Mouse (Mus musculus): ENCODE data around the gene Nos1. TPM values are rescaled to one million over a fixed set of nuclear protein-coding genes. Genes with fewer than 3 reads are reported as not detected.
A peak's percentile ranks its signal among the peaks of the same experiment; 100 is the strongest.

Gene Nos1
- total RNA-seq, 1 experiment from 2014 or later, result not detected

DNA sequence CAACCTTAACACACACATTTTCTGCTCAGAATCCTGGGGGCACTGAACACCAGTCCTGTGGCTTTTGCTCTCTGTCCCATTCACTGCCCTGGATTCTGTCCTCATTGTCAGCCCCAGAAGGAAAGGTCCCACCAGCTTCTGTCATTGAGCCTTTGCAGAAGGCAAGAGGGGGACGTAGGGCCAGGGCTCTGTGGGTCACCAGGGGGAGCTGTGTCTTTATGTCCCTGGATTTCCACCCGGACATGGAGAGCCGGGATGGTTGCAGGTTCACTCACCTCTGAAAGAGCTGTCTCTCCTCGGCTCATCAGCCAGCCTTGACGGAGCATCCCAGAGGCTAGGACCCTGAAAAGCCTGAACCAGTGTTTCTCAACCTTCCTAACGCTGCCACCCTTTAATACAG, 142.9 kb downstream of the Nos1 start:
- ATAC-seq (replicated peaks in 1 of 2; ENCODE audit: insufficient read depth in 1 of 2, low FRiP score in 2 of 2, low TSS enrichment in 1 of 2, low read depth in 1 of 2, poor library complexity in 2 of 2, severe bottlenecking in 2 of 2), result no peak

DNA sequence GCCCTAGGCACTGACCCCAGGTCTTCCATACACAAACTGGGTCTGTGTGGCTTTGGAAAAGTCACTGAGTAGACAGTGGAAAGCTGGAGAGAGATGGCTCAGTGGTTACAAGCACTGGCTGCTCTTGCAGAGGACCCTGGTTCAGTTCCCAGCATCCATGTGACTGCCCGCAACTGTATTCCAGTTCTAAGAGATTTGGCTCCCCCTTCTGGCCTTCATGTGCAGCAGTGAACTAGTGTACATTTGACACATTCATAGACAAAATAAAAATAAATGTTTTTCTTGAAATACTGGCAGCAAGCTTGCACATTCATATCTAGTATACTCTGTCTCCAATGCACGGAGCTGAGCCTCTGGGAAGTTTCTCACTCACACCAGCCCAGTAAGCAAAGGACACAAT, 147.7 kb downstream of the Nos1 start:
- ATAC-seq (replicated peaks in 1 of 2; ENCODE audit: insufficient read depth in 1 of 2, low FRiP score in 2 of 2, low TSS enrichment in 1 of 2, low read depth in 1 of 2, poor library complexity in 2 of 2, severe bottlenecking in 2 of 2), result no peak

GRCm38 (mm10) chr5:117932222-117932621, 151.4 kb downstream of the Nos1 start:
- no peak for ATAC-seq (replicated peaks in 1 of 2; ENCODE audit: insufficient read depth in 1 of 2, low FRiP score in 2 of 2, low TSS enrichment in 1 of 2, low read depth in 1 of 2, poor library complexity in 2 of 2, severe bottlenecking in 2 of 2)

GRCm38 (mm10) chr5:117932862-117933261, 152.0 kb downstream of the Nos1 start:
- ATAC-seq (replicated peaks in 1 of 2; ENCODE audit: insufficient read depth in 1 of 2, low FRiP score in 2 of 2, low TSS enrichment in 1 of 2, low read depth in 1 of 2, poor library complexity in 2 of 2, severe bottlenecking in 2 of 2), result peak; percentile 48 to 62; a peak in 1 of 4 replicates

- no peak for ATAC-seq (replicated peaks in 1 of 2; ENCODE audit: insufficient read depth in 1 of 2, low FRiP score in 2 of 2, low TSS enrichment in 1 of 2, low read depth in 1 of 2, poor library complexity in 2 of 2, severe bottlenecking in 2 of 2)
Observed at GRCm38 (mm10) chr5:117936346-117936745, 155.5 kb downstream of the Nos1 start.

DNA sequence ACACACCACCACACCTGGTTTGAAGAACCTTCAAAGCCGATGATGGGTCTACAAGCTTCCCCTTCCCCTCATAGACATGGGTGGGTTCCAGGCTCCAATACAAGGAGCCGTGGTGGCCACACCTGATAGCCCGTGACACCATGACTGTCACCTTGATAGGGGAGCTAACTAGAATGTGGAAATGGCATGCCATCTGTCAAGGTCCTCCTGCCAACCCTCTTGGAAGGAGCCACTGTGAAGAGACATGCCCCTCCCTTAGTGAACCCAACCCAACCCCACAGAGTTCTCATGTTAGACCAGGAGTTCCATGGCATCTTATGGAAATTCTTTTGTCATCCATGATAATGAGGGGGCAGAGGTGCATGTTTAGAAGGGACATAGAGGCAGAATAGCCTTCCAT, 156.4 kb downstream of the Nos1 start:
- no peak for ATAC-seq (replicated peaks in 1 of 2; ENCODE audit: insufficient read depth in 1 of 2, low FRiP score in 2 of 2, low TSS enrichment in 1 of 2, low read depth in 1 of 2, poor library complexity in 2 of 2, severe bottlenecking in 2 of 2)

DNA sequence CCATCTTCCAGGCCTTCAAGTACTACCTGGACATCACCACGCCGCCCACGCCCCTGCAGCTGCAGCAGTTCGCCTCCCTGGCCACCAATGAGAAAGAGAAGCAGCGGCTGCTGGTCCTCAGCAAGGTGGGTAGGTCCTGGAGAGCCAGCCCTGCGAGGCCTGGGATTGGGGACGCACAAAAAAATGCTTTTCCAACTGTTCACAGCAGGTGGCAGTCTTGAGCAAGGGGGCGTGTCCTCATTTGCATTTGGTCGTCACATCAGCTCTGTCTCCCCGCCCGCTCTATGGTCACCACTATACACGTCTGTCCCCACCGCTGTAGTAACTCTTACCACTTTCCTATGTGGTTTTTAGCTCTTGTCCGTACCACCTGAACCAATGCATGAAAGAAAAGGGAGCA, 157.3 kb downstream of the Nos1 start:
- peak; percentile 88 for ATAC-seq (replicated peaks in 1 of 2; ENCODE audit: insufficient read depth in 1 of 2, low FRiP score in 2 of 2, low TSS enrichment in 1 of 2, low read depth in 1 of 2, poor library complexity in 2 of 2, severe bottlenecking in 2 of 2)

GRCm38 (mm10) chr5:117939402-117939801, 158.6 kb downstream of the Nos1 start:
- no peak for ATAC-seq (replicated peaks in 1 of 2; ENCODE audit: insufficient read depth in 1 of 2, low FRiP score in 2 of 2, low TSS enrichment in 1 of 2, low read depth in 1 of 2, poor library complexity in 2 of 2, severe bottlenecking in 2 of 2)

DNA sequence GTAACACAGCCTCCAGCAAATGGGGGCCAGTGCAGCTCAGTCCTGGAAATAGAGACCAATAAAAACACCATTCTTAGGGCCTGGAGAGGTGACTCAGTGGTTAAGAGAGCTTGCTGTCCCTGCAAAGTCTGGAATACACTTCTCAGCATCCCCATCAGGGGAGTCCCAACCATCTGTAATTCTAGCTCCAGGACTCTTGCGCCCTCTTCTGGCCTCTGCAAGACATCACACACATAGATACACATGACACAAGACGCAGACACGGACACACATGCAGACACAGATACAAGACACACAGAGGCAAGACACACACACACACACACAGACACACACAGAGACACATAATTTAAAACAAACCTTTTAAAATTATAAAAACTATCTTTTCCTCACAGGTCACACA, 160.7 kb downstream of the Nos1 start:
- no peak for ATAC-seq (replicated peaks in 1 of 2; ENCODE audit: insufficient read depth in 1 of 2, low FRiP score in 2 of 2, low TSS enrichment in 1 of 2, low read depth in 1 of 2, poor library complexity in 2 of 2, severe bottlenecking in 2 of 2)

DNA sequence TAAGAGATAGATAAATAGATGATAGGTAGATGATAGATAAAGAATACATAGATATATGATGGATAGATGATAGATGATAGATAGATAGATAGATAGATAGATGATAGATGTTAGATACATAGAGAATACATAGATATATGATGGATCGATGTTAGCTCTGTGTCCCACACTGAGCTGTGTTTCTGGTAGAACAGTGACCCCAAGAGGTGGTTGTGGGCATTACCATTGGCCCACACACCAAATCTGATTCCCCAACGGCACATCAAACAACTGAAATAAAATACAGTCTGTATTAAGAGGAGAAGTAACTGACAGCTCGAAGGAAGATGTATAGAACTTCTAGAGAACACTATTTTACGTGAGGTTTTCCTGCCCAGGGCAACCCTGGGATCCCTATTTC, 165.8 kb downstream of the Nos1 start:
- ATAC-seq (replicated peaks in 1 of 2; ENCODE audit: insufficient read depth in 1 of 2, low FRiP score in 2 of 2, low TSS enrichment in 1 of 2, low read depth in 1 of 2, poor library complexity in 2 of 2, severe bottlenecking in 2 of 2), result peak; percentile 49 to 75; a peak in 2 of 4 replicates

DNA sequence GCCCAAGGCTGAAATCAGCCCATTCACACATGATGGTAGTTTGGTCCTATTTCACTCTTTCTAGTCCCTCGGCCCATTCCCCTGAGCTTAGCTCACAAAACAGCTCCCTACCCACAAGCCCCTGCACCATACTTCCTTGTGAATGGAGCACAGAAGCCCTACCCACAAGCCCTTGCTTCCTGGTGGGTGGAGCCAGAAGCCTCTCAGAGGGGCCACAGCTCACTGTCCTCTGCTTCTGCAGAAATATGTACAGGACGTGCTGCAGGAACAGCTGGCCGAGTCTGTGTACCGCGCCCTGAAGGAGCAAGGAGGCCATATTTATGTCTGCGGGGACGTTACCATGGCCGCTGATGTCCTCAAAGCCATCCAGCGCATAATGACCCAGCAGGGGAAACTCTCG, 168.6 kb downstream of the Nos1 start:
- ATAC-seq (replicated peaks in 1 of 2; ENCODE audit: insufficient read depth in 1 of 2, low FRiP score in 2 of 2, low TSS enrichment in 1 of 2, low read depth in 1 of 2, poor library complexity in 2 of 2, severe bottlenecking in 2 of 2), result no peak

GRCm38 (mm10) chr5:117953893-117954292, 173.1 kb downstream of the Nos1 start:
- peak; percentile 68 to 83 for ATAC-seq (replicated peaks in 1 of 2; ENCODE audit: insufficient read depth in 1 of 2, low FRiP score in 2 of 2, low TSS enrichment in 1 of 2, low read depth in 1 of 2, poor library complexity in 2 of 2, severe bottlenecking in 2 of 2)

DNA sequence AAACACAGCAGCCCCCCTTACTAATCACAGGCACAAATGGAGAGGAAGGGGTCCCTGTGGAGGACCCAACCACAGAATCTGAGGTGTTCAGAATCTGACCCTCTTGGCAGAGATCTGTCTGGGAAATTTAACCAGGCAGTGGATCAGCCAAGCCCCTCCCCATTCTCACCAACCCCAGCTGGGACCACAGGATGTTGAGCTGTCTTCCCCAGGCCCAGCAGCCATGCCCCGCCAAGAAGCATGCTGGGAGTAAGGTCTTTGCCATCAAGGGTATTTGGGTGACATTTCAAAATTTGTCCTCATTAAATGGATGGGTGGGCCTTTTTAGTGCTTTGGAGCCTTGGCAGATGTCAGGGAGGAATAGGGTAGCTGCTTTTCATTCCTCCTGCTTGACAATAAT, 173.6 kb downstream of the Nos1 start:
- ATAC-seq (replicated peaks in 1 of 2; ENCODE audit: insufficient read depth in 1 of 2, low FRiP score in 2 of 2, low TSS enrichment in 1 of 2, low read depth in 1 of 2, poor library complexity in 2 of 2, severe bottlenecking in 2 of 2), result no peak

DNA sequence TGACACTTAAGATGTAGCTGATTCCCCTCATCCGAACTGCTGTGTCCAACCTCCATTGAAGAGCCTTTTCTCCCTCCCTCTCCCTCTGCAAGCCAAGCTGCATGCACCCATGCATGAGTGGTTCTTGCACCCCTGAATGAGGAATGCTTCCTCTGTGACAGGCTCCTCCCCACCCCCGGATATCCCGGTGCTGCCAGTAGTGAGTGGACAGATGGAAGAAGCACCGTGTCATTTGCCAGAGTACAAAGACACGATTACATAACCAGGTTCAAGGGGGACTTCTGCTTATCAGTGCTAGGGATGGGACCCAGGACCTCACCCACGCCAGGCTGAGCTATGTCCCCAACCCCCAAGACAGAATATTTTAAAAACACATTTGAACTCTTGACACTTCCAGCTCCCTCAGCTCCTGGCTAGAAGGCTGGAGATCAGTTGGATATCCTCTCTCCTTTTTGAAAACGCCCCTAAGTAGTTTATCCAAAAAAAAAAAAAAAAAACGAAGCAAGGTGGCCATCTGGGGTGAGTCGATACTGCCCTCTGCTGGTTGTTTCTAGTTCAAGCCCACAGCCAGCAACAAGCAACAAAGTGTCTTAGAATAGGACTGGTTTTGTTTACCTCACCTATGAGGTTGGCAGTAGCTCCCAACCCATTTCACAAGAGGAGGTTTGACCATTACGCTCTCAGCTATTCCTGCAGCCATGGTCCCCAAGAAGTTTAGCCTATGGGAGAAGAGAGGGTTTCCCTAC, 175.0 kb downstream of the Nos1 start:
- ATAC-seq (replicated peaks in 1 of 2; ENCODE audit: insufficient read depth in 1 of 2, low FRiP score in 2 of 2, low TSS enrichment in 1 of 2, low read depth in 1 of 2, poor library complexity in 2 of 2, severe bottlenecking in 2 of 2), result no peak; a peak in 2 of 4 replicates

DNA sequence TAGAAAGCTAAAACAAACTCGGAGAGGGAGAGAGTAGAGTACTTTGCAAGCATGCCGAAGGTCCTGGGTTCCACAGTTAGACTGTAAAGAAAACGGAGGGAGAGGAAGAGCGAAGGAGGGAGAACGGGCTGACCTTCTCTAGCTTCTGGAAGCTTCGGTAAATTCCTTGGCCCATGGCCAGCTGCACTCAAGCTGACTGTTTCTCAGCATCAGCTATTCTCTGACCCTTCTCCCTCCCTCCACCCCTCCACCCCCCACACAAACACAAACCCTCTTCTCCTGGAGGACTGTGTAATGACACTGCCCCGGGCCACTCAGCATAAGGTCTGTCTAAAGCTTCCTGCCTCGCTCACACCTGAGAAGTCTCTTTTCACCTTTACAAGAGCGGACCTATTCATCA, 183.9 kb downstream of the Nos1 start:
- ATAC-seq (replicated peaks in 1 of 2; ENCODE audit: insufficient read depth in 1 of 2, low FRiP score in 2 of 2, low TSS enrichment in 1 of 2, low read depth in 1 of 2, poor library complexity in 2 of 2, severe bottlenecking in 2 of 2), result no peak

DNA sequence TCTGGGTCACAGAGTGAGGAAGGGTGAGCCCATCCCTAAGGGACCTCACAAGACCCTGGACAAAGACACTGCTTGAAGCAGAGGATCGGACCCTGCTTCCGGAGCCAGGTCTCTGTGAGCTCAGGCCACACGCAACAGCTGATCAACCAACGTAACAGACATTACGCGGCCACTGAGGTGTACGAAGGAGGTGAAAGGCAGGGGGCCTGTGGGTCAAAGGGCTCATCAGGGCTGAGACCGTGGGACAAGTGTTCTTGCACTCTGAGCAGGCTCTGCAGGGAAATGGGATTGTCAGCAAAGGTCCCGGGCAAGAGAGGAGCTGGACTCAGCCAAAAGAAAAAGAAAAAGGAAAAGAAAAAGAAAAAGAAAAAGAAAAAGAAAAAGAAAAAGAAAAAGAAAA, 186.1 kb downstream of the Nos1 start:
- no peak for ATAC-seq (replicated peaks in 1 of 2; ENCODE audit: insufficient read depth in 1 of 2, low FRiP score in 2 of 2, low TSS enrichment in 1 of 2, low read depth in 1 of 2, poor library complexity in 2 of 2, severe bottlenecking in 2 of 2)

- no peak for ATAC-seq (replicated peaks in 1 of 2; ENCODE audit: insufficient read depth in 1 of 2, low FRiP score in 2 of 2, low TSS enrichment in 1 of 2, low read depth in 1 of 2, poor library complexity in 2 of 2, severe bottlenecking in 2 of 2)
Observed at GRCm38 (mm10) chr5:117967659-117968069, 186.8 kb downstream of the Nos1 start.

GRCm38 (mm10) chr5:117969681-117970427, 189.0 kb downstream of the Nos1 start:
- ATAC-seq (replicated peaks in 1 of 2; ENCODE audit: insufficient read depth in 1 of 2, low FRiP score in 2 of 2, low TSS enrichment in 1 of 2, low read depth in 1 of 2, poor library complexity in 2 of 2, severe bottlenecking in 2 of 2), result no peak

DNA sequence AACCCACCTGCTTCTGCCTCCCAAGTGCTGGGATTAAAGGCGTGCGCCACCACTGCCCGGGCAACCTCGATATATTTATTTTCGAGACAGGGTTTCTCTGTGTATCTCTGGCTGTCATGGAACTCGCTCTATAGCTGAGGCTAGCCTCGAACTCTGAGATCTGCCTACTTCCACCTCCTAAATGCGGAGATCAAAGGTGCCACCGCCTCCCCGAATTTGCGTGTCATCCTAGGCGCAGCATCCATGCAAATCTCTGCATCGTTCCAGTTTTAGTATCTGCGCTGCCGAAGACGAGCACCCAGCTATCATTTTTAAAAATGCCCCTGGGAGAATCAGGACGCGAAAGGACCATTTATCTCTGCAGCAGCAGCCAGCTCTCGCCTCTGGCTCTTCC, 195.4 kb downstream of the Nos1 start:
- ATAC-seq (replicated peaks in 1 of 2; ENCODE audit: insufficient read depth in 1 of 2, low FRiP score in 2 of 2, low TSS enrichment in 1 of 2, low read depth in 1 of 2, poor library complexity in 2 of 2, severe bottlenecking in 2 of 2), result no peak; a peak in 1 of 4 replicates
